Mouse (Mus musculus): Measurements from ENCODE around the gene Nipbl. TPM values are rescaled to one million over a fixed set of nuclear protein-coding genes. Genes with fewer than 3 reads are reported as not detected.
A peak's percentile ranks its signal among the peaks of the same experiment; 100 is the strongest.

The Nipbl gene
- polyA plus RNA-seq, 1 experiment from 2014 or later, result 12.5 TPM

DNA sequence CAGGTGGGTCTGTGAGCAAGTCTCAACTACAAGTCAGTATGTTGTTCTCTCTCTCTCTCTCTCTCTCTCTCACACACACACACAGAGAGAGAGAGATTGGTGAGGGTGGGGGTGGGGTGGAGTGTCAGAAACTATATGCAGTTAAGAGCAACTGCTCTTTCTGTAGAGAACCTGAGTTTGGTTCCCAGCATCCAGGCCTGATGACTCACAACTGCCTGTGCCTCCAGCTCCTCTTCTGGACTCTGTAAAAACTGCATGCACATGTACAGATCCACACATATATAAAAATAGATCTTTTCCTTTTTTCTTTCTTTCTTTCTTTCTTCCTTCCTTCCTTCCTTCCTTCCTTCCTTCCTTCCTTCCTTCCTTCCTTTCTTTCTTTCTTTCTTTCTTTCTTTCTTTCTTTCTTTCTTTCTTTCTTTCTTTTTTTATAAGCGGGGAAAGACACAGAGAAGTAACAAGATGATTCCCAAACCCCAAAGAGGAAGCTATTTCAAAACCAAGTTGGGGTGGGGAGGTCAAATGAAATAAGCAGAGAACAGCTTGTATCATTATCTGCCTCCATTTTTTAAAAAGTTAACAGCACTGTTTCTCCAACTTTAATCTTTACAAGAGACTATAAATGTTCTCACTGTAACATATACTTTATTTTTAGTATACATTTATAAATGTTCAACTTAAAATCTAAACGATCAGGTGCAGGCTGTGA, 10.9 kb downstream of the Nipbl start:
- no peak overlapping the region for H3K27ac ChIP-seq (ENCODE audit: low read length)
- no peak for ATAC-seq
- WGBS, result 86% methylated on average over 2 of the region's 2 CpGs

DNA sequence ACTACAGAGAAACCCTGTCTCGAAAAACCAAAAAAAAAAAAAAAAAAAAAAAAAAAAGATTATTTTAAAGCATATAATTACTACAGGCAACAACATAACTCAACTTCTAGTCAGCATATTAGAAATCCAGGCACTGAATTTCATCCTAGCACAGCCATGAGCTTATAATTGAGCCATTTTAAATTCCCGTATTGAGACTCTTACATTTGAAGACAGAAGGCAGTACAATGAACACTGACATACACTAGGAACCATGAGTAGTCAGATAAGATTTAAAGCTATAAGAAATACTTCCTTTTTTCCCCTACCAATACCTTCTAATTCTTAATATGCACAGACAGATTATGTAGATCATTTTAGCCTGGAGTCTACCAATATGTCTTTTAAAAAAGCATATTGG, 11.7 kb downstream of the Nipbl start:
- Histone ChIP-seq H3K27me3 (replicated peaks; ENCODE audit: control insufficient read depth, insufficient read depth, low read length) (no peaks in the 10 kb centered on the region), H3K9ac (ENCODE audit: low read depth, low read length) (no peak overlapping the region), H3K4me1 (ENCODE audit: control insufficient read depth, insufficient read depth, low read length) (0 out of 2 replicates have a peak, but pooled peaks cover 6% of the 10 kb centered on the region), H3K27ac (ENCODE audit: low read length) (no peak overlapping the region), H3K4me3 (ENCODE audit: low read length) (no peak overlapping the region), H3K4me2 (ENCODE audit: low read depth, low read length) (no peak overlapping the region), H3K36me3 (ENCODE audit: control insufficient read depth, insufficient read depth, low read length) (no peaks in the 10 kb centered on the region), H3K9me3 (ENCODE audit: control insufficient read depth, low read length) (no peaks in the 10 kb centered on the region)
- 91% methylated on average over 2 of the region's 2 CpGs for WGBS
- ATAC-seq, result no peak

More for the DNA sequence above, 10.9 kb downstream of the Nipbl start:
- Histone ChIP-seq H3K4me3 (ENCODE audit: low read length) (no peak overlapping the region), H3K4me1 (ENCODE audit: control insufficient read depth, insufficient read depth, low read length) (0 out of 2 replicates have a peak, but pooled peaks cover 6% of the 10 kb centered on the region), H3K4me2 (ENCODE audit: low read depth, low read length) (no peak overlapping the region), H3K9me3 (ENCODE audit: control insufficient read depth, low read length) (no peaks in the 10 kb centered on the region), H3K27me3 (replicated peaks; ENCODE audit: control insufficient read depth, insufficient read depth, low read length) (no peaks in the 10 kb centered on the region), H3K9ac (ENCODE audit: low read depth, low read length) (no peak overlapping the region), H3K36me3 (ENCODE audit: control insufficient read depth, insufficient read depth, low read length) (no peaks in the 10 kb centered on the region)

DNA sequence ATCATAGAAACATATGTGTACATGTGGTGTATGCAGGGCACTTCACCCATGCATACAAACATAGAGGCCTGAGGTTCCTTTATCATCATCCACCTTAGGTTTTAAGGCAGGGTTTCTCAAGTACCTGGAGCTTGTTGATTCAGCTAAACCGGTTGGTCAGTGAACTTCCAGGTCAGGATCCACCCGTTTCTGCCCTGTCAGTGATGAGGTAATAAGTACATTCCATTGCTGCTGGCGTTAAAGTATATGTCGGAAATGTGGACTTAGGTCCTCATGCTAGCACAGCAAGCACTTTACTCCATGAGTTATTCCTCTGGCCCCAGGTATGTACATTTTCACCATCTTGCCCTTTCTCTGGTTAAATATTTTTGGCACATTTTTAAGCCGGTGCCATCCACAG, 14.8 kb downstream of the Nipbl start:
- Histone ChIP-seq H3K9ac (ENCODE audit: low read depth, low read length) (no peak overlapping the region), H3K4me3 (ENCODE audit: low read length) (no peak overlapping the region), H3K4me2 (ENCODE audit: low read depth, low read length) (no peak overlapping the region), H3K9me3 (ENCODE audit: control insufficient read depth, low read length) (no peaks in the 10 kb centered on the region), H3K4me1 (ENCODE audit: control insufficient read depth, insufficient read depth, low read length) (0 out of 2 replicates have a peak, but pooled peaks cover 6% of the 10 kb centered on the region), H3K27ac (ENCODE audit: low read length) (no peak overlapping the region), H3K27me3 (replicated peaks; ENCODE audit: control insufficient read depth, insufficient read depth, low read length) (no peaks in the 10 kb centered on the region), H3K36me3 (ENCODE audit: control insufficient read depth, insufficient read depth, low read length) (no peaks in the 10 kb centered on the region)
- 61% methylated on average over 5 of the region's 5 CpGs for WGBS
- ATAC-seq, result peak; percentile 87

DNA sequence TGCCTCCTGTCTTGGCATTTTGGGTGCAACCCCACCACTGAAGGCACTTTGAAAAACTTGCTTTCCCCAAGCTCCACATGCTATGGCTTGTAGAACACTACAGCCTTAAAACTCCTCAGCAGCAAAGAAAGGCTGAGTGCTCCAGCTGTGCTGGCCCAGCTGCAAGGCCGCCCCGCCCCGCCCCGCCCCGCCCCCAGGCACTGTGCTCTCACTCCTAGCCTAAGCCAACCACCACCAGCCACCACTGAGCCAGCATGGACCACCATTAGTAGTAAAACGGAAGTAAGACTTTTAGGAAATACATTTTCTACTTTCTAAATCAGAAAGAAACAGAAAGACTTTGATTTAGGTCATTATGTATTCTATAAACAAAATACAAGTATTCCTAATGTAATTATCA, 23.4 kb downstream of the Nipbl start:
- Histone ChIP-seq H3K27me3 (replicated peaks; ENCODE audit: control insufficient read depth, insufficient read depth, low read length) (no peaks in the 10 kb centered on the region), H3K36me3 (ENCODE audit: control insufficient read depth, insufficient read depth, low read length) (no peaks in the 10 kb centered on the region), H3K9me3 (ENCODE audit: control insufficient read depth, low read length) (no peaks in the 10 kb centered on the region), H3K4me1 (ENCODE audit: control insufficient read depth, insufficient read depth, low read length) (0 out of 2 replicates have a peak, but pooled peaks cover 4% of the 10 kb centered on the region), H3K9ac (ENCODE audit: low read depth, low read length) (no peak overlapping the region), H3K4me3 (ENCODE audit: low read length) (no peak overlapping the region), H3K27ac (ENCODE audit: low read length) (no peak overlapping the region), H3K4me2 (ENCODE audit: low read depth, low read length) (no peak overlapping the region)
- WGBS, result 30% methylated on average over 6 of the region's 6 CpGs
- ATAC-seq, result 0 out of 2 replicates have a peak, but pooled peaks have one; percentile 46

DNA sequence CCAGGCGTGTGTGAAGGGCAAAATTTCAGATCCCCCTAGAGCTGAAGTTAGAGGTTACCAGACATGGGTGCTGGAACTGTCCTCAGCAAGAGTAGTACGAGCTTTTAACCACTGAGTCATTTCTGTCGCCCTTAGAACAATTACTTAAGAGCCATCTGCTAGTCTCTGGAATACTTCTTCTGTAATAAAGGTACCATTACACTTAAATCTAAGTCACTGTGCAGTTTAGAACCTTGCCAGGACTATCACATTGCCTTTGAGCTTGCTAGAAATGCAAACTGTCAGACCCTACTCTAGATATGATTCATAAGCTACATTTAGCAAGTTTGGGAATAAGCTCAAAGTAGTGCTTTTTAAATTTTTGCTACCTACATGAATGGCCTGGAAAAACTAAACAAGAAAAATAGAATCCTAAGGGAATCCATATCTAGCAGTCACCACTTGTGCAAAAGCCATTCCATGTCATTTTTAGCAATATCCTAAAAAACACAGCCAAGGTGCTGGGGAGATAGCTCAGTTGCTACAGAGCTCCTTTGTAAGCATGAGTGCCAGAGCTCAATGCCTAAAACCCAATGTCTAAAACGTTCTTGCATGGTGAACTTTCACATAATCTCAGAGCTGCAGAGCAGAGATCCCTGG, 27.6 kb downstream of the Nipbl start:
- no peak for ATAC-seq
- Histone ChIP-seq H3K27ac (ENCODE audit: low read length) (no peak overlapping the region), H3K9ac (ENCODE audit: low read depth, low read length) (no peak overlapping the region), H3K36me3 (ENCODE audit: control insufficient read depth, insufficient read depth, low read length) (no peaks in the 10 kb centered on the region), H3K4me3 (ENCODE audit: low read length) (no peak overlapping the region), H3K9me3 (ENCODE audit: control insufficient read depth, low read length) (no peaks in the 10 kb centered on the region), H3K4me1 (ENCODE audit: control insufficient read depth, insufficient read depth, low read length) (0 out of 2 replicates have a peak, but pooled peaks cover 4% of the 10 kb centered on the region), H3K27me3 (replicated peaks; ENCODE audit: control insufficient read depth, insufficient read depth, low read length) (no peaks in the 10 kb centered on the region), H3K4me2 (ENCODE audit: low read depth, low read length) (no peak overlapping the region)
- WGBS, result 69% methylated on average over 4 of the region's 4 CpGs

DNA sequence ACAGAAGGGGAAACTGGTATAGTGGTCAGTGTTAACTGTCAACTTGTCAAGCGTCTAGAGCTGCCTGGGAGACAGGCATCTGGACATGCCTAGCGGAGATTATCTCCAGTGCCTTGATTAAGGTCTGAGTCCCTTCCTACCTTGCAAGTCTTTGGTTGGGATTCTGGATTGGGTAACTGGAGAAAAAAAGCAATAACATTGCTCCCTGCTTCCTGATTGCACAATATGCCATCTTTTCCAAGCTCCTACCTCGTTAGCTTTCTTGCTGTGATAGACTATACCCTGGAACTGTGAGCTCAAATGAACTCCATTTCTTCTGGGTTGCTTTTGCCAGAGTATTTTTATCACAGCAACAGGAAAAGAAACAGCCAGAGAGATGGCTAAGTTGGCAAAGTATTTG, 30.9 kb downstream of the Nipbl start:
- H3K4me3 ChIP-seq (ENCODE audit: low read length), result no peak overlapping the region
- no peaks in the 10 kb centered on the region for H3K27me3 ChIP-seq (replicated peaks; ENCODE audit: control insufficient read depth, insufficient read depth, low read length)
- H3K36me3 ChIP-seq (ENCODE audit: control insufficient read depth, insufficient read depth, low read length), result no peaks in the 10 kb centered on the region
- no peak overlapping the region for H3K4me2 ChIP-seq (ENCODE audit: low read depth, low read length)
- H3K9ac ChIP-seq (ENCODE audit: low read depth, low read length), result no peak overlapping the region
- no peaks in the 10 kb centered on the region for H3K9me3 ChIP-seq (ENCODE audit: control insufficient read depth, low read length)
- H3K27ac ChIP-seq (ENCODE audit: low read length), result no peak overlapping the region
- no peak for ATAC-seq
- WGBS, result 83% methylated on average over 3 of the region's 3 CpGs
- no peaks in the 10 kb centered on the region for H3K4me1 ChIP-seq (ENCODE audit: control insufficient read depth, insufficient read depth, low read length)

DNA sequence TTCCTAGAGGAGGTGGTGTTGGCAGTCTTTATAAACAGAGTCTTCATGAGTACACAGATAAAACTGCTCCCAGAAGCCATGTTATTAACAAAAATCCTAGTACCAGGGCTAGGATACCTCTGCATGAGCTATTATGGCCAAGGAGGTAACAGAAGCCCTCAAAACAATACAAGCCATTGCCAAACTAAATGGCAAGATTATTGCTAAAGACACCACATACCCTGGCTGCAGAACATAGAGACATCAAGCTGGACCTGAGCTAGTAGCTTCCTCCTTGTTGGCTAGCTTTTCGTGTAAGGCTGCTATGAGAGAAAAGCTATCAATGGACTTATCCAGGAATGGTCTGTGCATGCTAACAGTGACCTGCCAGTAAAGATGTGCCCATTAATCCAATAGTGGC, 32.4 kb downstream of the Nipbl start:
- H3K4me2 ChIP-seq (ENCODE audit: low read depth, low read length), result no peak overlapping the region
- no peaks in the 10 kb centered on the region for H3K9me3 ChIP-seq (ENCODE audit: control insufficient read depth, low read length)
- WGBS, result 82% methylated on average over 1 of the region's 1 CpGs
- no peak for ATAC-seq
- H3K9ac ChIP-seq (ENCODE audit: low read depth, low read length), result no peak overlapping the region
- H3K27me3 ChIP-seq (replicated peaks; ENCODE audit: control insufficient read depth, insufficient read depth, low read length), result no peaks in the 10 kb centered on the region
- H3K4me3 ChIP-seq (ENCODE audit: low read length), result no peak overlapping the region
- H3K4me1 ChIP-seq (ENCODE audit: control insufficient read depth, insufficient read depth, low read length), result no peaks in the 10 kb centered on the region
- H3K27ac ChIP-seq (ENCODE audit: low read length), result no peak overlapping the region
- no peaks in the 10 kb centered on the region for H3K36me3 ChIP-seq (ENCODE audit: control insufficient read depth, insufficient read depth, low read length)

DNA sequence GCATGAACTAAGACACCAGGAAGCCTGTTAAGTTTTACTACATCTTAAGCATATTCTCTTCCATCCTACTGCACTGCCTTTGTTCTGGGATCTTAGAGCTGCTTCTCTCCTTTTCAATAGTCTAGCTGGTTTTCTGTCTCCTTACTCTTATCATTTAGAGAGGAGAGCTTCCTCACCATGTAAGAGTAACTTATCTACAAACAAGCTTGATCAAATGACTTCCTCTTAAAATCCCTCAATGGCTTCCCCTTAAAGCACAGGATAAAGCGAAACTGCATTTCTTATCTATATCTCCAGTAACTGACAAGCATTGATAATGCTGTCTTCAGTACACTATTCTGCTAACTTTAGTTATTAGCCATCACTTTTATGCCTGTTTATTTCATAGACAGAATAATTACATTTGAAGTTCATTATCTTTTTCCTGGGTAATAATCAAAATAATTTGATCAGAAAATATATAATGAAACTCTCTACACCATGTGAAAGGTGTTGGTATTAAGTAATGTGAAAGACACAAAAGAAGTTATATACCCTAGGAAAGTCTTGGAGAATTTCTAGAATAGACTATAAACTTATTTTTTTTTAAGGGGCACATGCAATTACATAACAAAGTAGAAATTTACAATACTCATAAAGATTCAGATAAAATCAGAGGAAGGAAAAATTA, 33.0 kb downstream of the Nipbl start:
- no peaks in the 10 kb centered on the region for H3K36me3 ChIP-seq (ENCODE audit: control insufficient read depth, insufficient read depth, low read length)
- H3K27ac ChIP-seq (ENCODE audit: low read length), result no peak overlapping the region
- no peak overlapping the region for H3K9ac ChIP-seq (ENCODE audit: low read depth, low read length)
- no peaks in the 10 kb centered on the region for H3K4me1 ChIP-seq (ENCODE audit: control insufficient read depth, insufficient read depth, low read length)
- H3K27me3 ChIP-seq (replicated peaks; ENCODE audit: control insufficient read depth, insufficient read depth, low read length), result no peaks in the 10 kb centered on the region
- no peak overlapping the region for H3K4me2 ChIP-seq (ENCODE audit: low read depth, low read length)
- WGBS, result 50% methylated on average over 1 of the region's 1 CpGs
- H3K9me3 ChIP-seq (ENCODE audit: control insufficient read depth, low read length), result no peaks in the 10 kb centered on the region
- no peak overlapping the region for H3K4me3 ChIP-seq (ENCODE audit: low read length)
- no peak for ATAC-seq

DNA sequence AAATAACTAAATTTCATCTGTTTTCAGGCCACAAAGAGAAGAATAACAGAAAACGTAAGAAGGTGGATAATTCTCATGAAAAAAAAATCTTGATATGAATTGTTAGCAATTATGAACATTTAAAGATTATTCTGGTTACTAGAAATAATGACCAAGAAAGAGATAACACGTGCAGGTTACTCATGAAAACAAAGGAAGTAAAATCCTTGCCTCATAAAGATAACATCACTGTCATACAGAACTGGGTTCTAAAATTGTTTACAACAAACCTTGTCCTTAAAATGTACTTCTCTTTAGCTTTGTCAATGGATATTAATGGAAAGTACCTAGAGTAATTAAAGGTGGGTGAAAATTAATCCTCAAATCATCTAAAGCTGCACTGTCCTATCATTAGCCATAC, 37.2 kb downstream of the Nipbl start:
- ATAC-seq, result no peak
- Histone ChIP-seq H3K27ac (ENCODE audit: low read length) (no peak overlapping the region), H3K27me3 (replicated peaks; ENCODE audit: control insufficient read depth, insufficient read depth, low read length) (no peaks in the 10 kb centered on the region), H3K4me1 (ENCODE audit: control insufficient read depth, insufficient read depth, low read length) (no peaks in the 10 kb centered on the region), H3K9ac (ENCODE audit: low read depth, low read length) (no peak overlapping the region), H3K36me3 (ENCODE audit: control insufficient read depth, insufficient read depth, low read length) (no peaks in the 10 kb centered on the region), H3K4me3 (ENCODE audit: low read length) (no peak overlapping the region), H3K9me3 (ENCODE audit: control insufficient read depth, low read length) (no peaks in the 10 kb centered on the region), H3K4me2 (ENCODE audit: low read depth, low read length) (no peak overlapping the region)
- WGBS, result 70% methylated on average over 2 of the region's 2 CpGs
